Mouse (Mus musculus): ENCODE results near the gene Fmnl1. TPM values are rescaled to one million over a fixed set of nuclear protein-coding genes. Genes with fewer than 3 reads are reported as not detected.

Fmnl1 gene
- polyA plus RNA-seq, 1 experiment from 2014 or later, result 2.3 TPM

- ATAC-seq, result no peak
- Histone ChIP-seq H3K4me3 (ENCODE audit: low read length) (no peak within 1 kb of the TSS), H3K9me3 (ENCODE audit: control insufficient read depth, low read length) (no peaks in the 10 kb centered on the region), H3K36me3 (ENCODE audit: control insufficient read depth, insufficient read depth, low read length) (no peaks in the 10 kb centered on the region), H3K9ac (ENCODE audit: low read depth, low read length) (no peak within 1 kb of the TSS), H3K4me2 (ENCODE audit: low read depth, low read length) (no peak within 1 kb of the TSS), H3K4me1 (ENCODE audit: control insufficient read depth, insufficient read depth, low read length) (no peaks in the 10 kb centered on the region), H3K27me3 (replicated peaks; ENCODE audit: control insufficient read depth, insufficient read depth, low read length) (no peaks in the 10 kb centered on the region), H3K27ac (ENCODE audit: low read length) (no peak within 1 kb of the TSS)
- 92% methylated on average over 3 of the region's 3 CpGs for WGBS
Observed at GRCm38 (mm10) chr11:103208458-103208857, 37.6 kb downstream of the Fmnl1 start, which contains the start of gene 1700023F06Rik. TSS of gene 1700023F06Rik (minus strand) at chr11:103208558.

DNA sequence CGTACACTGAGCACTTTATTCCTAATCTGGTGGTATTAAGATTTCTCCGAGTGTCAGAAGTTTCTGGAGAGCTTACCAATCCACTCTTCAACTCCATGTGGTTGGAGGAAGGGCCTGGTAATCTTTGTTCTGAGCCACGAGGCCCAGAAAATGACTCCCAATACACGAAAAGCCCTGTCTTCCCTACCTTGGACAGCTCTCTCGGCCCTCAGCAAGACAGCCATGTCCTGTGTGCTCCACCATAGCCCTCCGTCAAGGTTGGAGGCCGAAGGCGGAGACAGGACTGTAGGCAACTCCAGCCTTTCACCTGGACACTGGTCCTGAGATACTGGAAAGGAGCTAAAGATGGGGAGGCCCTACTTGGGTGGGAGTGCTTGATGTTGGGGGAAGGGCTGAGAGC lies 39.4 kb downstream of the Fmnl1 start:
- H3K4me2 ChIP-seq (ENCODE audit: low read depth, low read length), result no peak overlapping the region
- no peaks in the 10 kb centered on the region for H3K4me1 ChIP-seq (ENCODE audit: control insufficient read depth, insufficient read depth, low read length)
- H3K9ac ChIP-seq (ENCODE audit: low read depth, low read length), result no peak overlapping the region
- no peak overlapping the region for H3K4me3 ChIP-seq (ENCODE audit: low read length)
- ATAC-seq, result no peak
- H3K36me3 ChIP-seq (ENCODE audit: control insufficient read depth, insufficient read depth, low read length), result no peaks in the 10 kb centered on the region
- H3K9me3 ChIP-seq (ENCODE audit: control insufficient read depth, low read length), result no peaks in the 10 kb centered on the region
- WGBS, result 58% methylated on average over 8 of the region's 8 CpGs
- no peak overlapping the region for H3K27ac ChIP-seq (ENCODE audit: low read length)
- H3K27me3 ChIP-seq (replicated peaks; ENCODE audit: control insufficient read depth, insufficient read depth, low read length), result no peaks in the 10 kb centered on the region

- H3K9ac ChIP-seq (ENCODE audit: low read depth, low read length), result no peak overlapping the region
- no peaks in the 10 kb centered on the region for H3K9me3 ChIP-seq (ENCODE audit: control insufficient read depth, low read length)
- no peaks in the 10 kb centered on the region for H3K27me3 ChIP-seq (replicated peaks; ENCODE audit: control insufficient read depth, insufficient read depth, low read length)
- H3K27ac ChIP-seq (ENCODE audit: low read length), result no peak overlapping the region
- no peaks in the 10 kb centered on the region for H3K36me3 ChIP-seq (ENCODE audit: control insufficient read depth, insufficient read depth, low read length)
- peaks cover 10% of the 10 kb centered on the region for H3K4me1 ChIP-seq (ENCODE audit: control insufficient read depth, insufficient read depth, low read length)
- H3K4me2 ChIP-seq (ENCODE audit: low read depth, low read length), result no peak overlapping the region
- H3K4me3 ChIP-seq (ENCODE audit: low read length), result no peak overlapping the region
- WGBS, result 83% methylated on average over 5 of the region's 5 CpGs
- no peak for ATAC-seq
Observed at GRCm38 (mm10) chr11:103213712-103214111, 42.8 kb downstream of the Fmnl1 start.

GRCm38 (mm10) chr11:103215355-103215754 lies 44.4 kb downstream of the Fmnl1 start:
- Histone ChIP-seq H3K27me3 (replicated peaks; ENCODE audit: control insufficient read depth, insufficient read depth, low read length) (no peaks in the 10 kb centered on the region), H3K9ac (ENCODE audit: low read depth, low read length) (no peak overlapping the region), H3K4me2 (ENCODE audit: low read depth, low read length) (no peak overlapping the region), H3K9me3 (ENCODE audit: control insufficient read depth, low read length) (no peaks in the 10 kb centered on the region), H3K27ac (ENCODE audit: low read length) (no peak overlapping the region), H3K4me3 (ENCODE audit: low read length) (no peak overlapping the region), H3K4me1 (ENCODE audit: control insufficient read depth, insufficient read depth, low read length) (peaks cover 10% of the 10 kb centered on the region), H3K36me3 (ENCODE audit: control insufficient read depth, insufficient read depth, low read length) (0 out of 2 replicates have a peak, but pooled peaks cover 6% of the 10 kb centered on the region)
- 0 out of 2 replicates have a peak, but pooled peaks have one; percentile 24 for ATAC-seq
- WGBS, result 62% methylated on average over 1 of the region's 1 CpGs

DNA sequence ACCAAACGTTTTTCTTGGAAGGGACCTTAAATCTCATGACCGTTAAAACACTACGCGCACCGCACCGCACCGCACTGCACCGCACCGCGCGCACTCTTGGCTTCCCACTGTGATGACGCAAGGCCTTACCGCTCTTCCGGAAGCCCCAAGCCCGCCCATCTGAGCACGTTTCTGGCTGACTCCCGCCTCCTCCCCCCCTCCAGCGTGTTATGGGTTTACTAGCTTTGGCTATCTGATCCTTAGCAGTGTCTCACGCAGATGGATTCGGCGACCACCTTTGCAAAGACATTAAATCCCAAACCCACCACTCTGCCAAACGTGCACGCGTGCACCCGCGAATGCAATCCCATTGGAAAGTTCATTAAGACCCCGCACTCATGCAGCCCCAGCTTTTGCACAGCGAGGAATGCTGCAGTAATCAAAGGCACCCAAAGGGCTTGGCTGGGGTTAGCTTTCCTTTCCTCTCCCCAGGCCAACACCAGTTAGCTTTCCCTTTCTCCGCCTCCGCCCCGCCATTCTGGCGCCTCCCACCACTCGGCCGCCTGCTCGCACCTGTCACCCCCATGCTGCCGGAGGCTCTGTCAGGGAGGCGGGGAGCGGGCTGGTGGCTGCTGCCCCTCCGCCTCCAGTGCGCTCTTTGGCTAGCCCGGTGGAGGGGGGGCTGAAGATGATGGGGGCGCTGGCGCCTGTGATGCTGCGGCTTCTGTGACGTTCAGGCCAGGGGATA lies 47.0 kb downstream of the Fmnl1 start, which contains the start of gene Spata32:
TSS of gene Spata32 (minus strand) at position 643 of the 727 bp plus-strand sequence.
- Histone ChIP-seq H3K9me3 (ENCODE audit: control insufficient read depth, low read length) (no peaks in the 10 kb centered on the region), H3K36me3 (ENCODE audit: control insufficient read depth, insufficient read depth, low read length) (peaks cover 6% of the 10 kb centered on the region; the same call in 1 of the 2 replicates), H3K27me3 (replicated peaks; ENCODE audit: control insufficient read depth, insufficient read depth, low read length) (no peaks in the 10 kb centered on the region), H3K27ac (ENCODE audit: low read length) (peak within 1 kb of the TSS; percentile 63), H3K4me2 (ENCODE audit: low read depth, low read length) (peak within 1 kb of the TSS; percentile 97), H3K4me1 (ENCODE audit: control insufficient read depth, insufficient read depth, low read length) (peaks cover 12% of the 10 kb centered on the region), H3K4me3 (ENCODE audit: low read length) (peak within 1 kb of the TSS; percentile 57), H3K9ac (ENCODE audit: low read depth, low read length) (peak within 1 kb of the TSS; percentile 71)
- under 1% methylated on average over 45 of the region's 45 CpGs for WGBS
- ATAC-seq, result peak; percentile 81

GRCm38 (mm10) chr11:103218517-103218901 lies 47.6 kb downstream of the Fmnl1 start:
- Histone ChIP-seq H3K9ac (ENCODE audit: low read depth, low read length) (peak overlapping the region; percentile 71), H3K27me3 (replicated peaks; ENCODE audit: control insufficient read depth, insufficient read depth, low read length) (no peaks in the 10 kb centered on the region), H3K4me3 (ENCODE audit: low read length) (peak overlapping the region; percentile 57), H3K4me2 (ENCODE audit: low read depth, low read length) (peak overlapping the region; percentile 97), H3K36me3 (ENCODE audit: control insufficient read depth, insufficient read depth, low read length) (peaks cover 7% of the 10 kb centered on the region), H3K4me1 (ENCODE audit: control insufficient read depth, insufficient read depth, low read length) (peaks cover 12% of the 10 kb centered on the region), H3K27ac (ENCODE audit: low read length) (no peak overlapping the region), H3K9me3 (ENCODE audit: control insufficient read depth, low read length) (no peaks in the 10 kb centered on the region)
- 28% methylated on average over 6 of the region's 6 CpGs for WGBS
- no peak for ATAC-seq

DNA sequence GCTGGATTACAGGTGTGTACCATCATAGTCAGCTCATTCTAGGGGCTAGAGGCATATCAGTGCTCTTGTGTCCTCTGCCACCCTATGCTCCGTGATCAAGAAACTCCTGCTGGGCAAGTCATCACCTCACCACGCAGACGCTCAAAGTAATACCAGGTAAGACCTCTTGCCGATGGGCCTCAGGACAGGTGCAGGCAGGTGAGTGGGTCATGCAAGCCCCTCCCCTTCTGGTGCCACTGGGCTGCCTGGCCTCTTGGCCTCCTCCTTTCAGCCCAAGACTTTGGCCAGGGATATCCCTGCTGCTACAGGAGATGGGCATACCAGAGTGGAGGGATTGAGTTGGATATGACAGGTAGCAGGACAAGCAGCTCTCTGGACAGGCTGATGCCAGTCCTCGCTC lies 48.4 kb downstream of the Fmnl1 start:
- Histone ChIP-seq H3K9me3 (ENCODE audit: control insufficient read depth, low read length) (no peaks in the 10 kb centered on the region), H3K9ac (ENCODE audit: low read depth, low read length) (no peak overlapping the region), H3K36me3 (ENCODE audit: control insufficient read depth, insufficient read depth, low read length) (peaks cover 13% of the 10 kb centered on the region), H3K4me3 (ENCODE audit: low read length) (no peak overlapping the region), H3K4me2 (ENCODE audit: low read depth, low read length) (no peak overlapping the region), H3K27ac (ENCODE audit: low read length) (no peak overlapping the region), H3K27me3 (replicated peaks; ENCODE audit: control insufficient read depth, insufficient read depth, low read length) (no peaks in the 10 kb centered on the region), H3K4me1 (ENCODE audit: control insufficient read depth, insufficient read depth, low read length) (peaks cover 12% of the 10 kb centered on the region)
- ATAC-seq, result no peak
- 89% methylated on average over 5 of the region's 5 CpGs for WGBS

- H3K4me2 ChIP-seq (ENCODE audit: low read depth, low read length), result no peak overlapping the region
- H3K27ac ChIP-seq (ENCODE audit: low read length), result no peak overlapping the region
- H3K4me3 ChIP-seq (ENCODE audit: low read length), result no peak overlapping the region
- no peak overlapping the region for H3K9ac ChIP-seq (ENCODE audit: low read depth, low read length)
- H3K4me1 ChIP-seq (ENCODE audit: control insufficient read depth, insufficient read depth, low read length), result peaks cover 12% of the 10 kb centered on the region
- peaks cover 13% of the 10 kb centered on the region for H3K36me3 ChIP-seq (ENCODE audit: control insufficient read depth, insufficient read depth, low read length)
- H3K27me3 ChIP-seq (replicated peaks; ENCODE audit: control insufficient read depth, insufficient read depth, low read length), result no peaks in the 10 kb centered on the region
- WGBS, result 90% methylated on average over 4 of the region's 4 CpGs
- no peaks in the 10 kb centered on the region for H3K9me3 ChIP-seq (ENCODE audit: control insufficient read depth, low read length)
- no peak for ATAC-seq
Observed at GRCm38 (mm10) chr11:103219995-103220394, 49.1 kb downstream of the Fmnl1 start.

DNA sequence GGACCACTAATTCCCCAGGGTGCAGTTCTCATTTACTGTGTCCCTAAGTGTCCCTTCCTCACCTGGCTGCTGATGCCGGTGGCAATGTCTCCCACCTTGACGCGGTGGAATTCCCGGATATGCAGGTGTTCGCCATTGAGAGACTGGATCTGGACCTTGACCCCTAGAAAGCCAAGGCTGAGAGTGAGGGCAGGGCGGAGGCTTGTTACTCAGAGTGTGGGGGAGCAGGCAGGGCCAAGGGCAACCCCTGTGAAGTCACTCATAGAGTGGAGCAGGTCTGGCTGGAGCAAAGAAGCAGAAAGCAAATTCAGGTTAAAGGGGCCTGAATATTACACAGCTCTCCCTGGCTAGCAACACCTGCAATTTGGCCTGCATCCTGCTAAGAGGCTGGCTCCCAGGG lies 50.5 kb downstream of the Fmnl1 start:
- H3K9me3 ChIP-seq (ENCODE audit: control insufficient read depth, low read length), result no peaks in the 10 kb centered on the region
- H3K4me1 ChIP-seq (ENCODE audit: control insufficient read depth, insufficient read depth, low read length), result peaks cover 15% of the 10 kb centered on the region
- H3K4me3 ChIP-seq (ENCODE audit: low read length), result peak overlapping the region; percentile 15; the same call in 1 of the 2 replicates
- no peaks in the 10 kb centered on the region for H3K27me3 ChIP-seq (replicated peaks; ENCODE audit: control insufficient read depth, insufficient read depth, low read length)
- H3K4me2 ChIP-seq (ENCODE audit: low read depth, low read length), result 0 out of 2 replicates have a peak overlapping the region, but pooled peaks have one; percentile 8
- no peak overlapping the region for H3K9ac ChIP-seq (ENCODE audit: low read depth, low read length)
- H3K27ac ChIP-seq (ENCODE audit: low read length), result no peak overlapping the region
- peaks cover 13% of the 10 kb centered on the region for H3K36me3 ChIP-seq (ENCODE audit: control insufficient read depth, insufficient read depth, low read length)
- peak; percentile 73 for ATAC-seq
- 58% methylated on average over 6 of the region's 6 CpGs for WGBS

All from intestine, embryonic 16.5 days (tissue).